In genomic region chr10:42119326-42119725, GRCm38 (mm10) we compare ENCODE assay signal across 17 mouse cellular contexts.
A peak's percentile ranks its signal among the peaks of the same experiment; 100 is the strongest.
DNase-seq lines count a peak whose midpoint lies in the region; ATAC-seq lines count a peak whose summit lies in the region.
"Had no signal": no experiment of that assay in that cellular context is flagged by ENCODE, and none has a peak within 500 bp of the region (broad histone marks: within the 10 kb centered on the region; RNA-seq: fewer than 3 reads in every experiment).

No protein-coding gene starts in this region.

- WGBS in heart, embryonic 12.5 days = 68% methylated on average over 12 of the region's 12 CpGs
- 86% methylated on average over 12 of the region's 12 CpGs for WGBS in limb, embryonic 10.5 days
- 83% methylated on average over 12 of the region's 12 CpGs for WGBS in hindbrain, embryonic 10.5 days

- no peaks in the 10 kb centered on the region for H3K36me3 ChIP-seq in heart, embryonic 12.5 days
- H3K36me3 ChIP-seq in limb, embryonic 10.5 days = no peaks in the 10 kb centered on the region
- no peaks in the 10 kb centered on the region for H3K36me3 ChIP-seq in hindbrain, embryonic 10.5 days

- H3K4me1 ChIP-seq in heart, embryonic 12.5 days (replicated peaks) = peaks cover 31% of the 10 kb centered on the region
- peaks cover 34% of the 10 kb centered on the region for H3K4me1 ChIP-seq in limb, embryonic 10.5 days
- peaks cover 11% of the 10 kb centered on the region for H3K4me1 ChIP-seq in hindbrain, embryonic 10.5 days (replicated peaks)

- H3K4me3 ChIP-seq in heart, embryonic 12.5 days = no peak overlapping the region
- no peak overlapping the region for H3K4me3 ChIP-seq in limb, embryonic 10.5 days
- H3K4me3 ChIP-seq in hindbrain, embryonic 10.5 days = no peak overlapping the region
- H3K4me3 ChIP-seq: myocyte had no signal

- H3K9me3 ChIP-seq in heart, embryonic 12.5 days (replicated peaks) = no peaks in the 10 kb centered on the region
- no peaks in the 10 kb centered on the region for H3K9me3 ChIP-seq in limb, embryonic 10.5 days (replicated peaks)
- no peaks in the 10 kb centered on the region for H3K9me3 ChIP-seq in hindbrain, embryonic 10.5 days

- ATAC-seq in heart, embryonic 12.5 days (ENCODE audit: insufficient number of reproducible peaks, low FRiP score) = no peak

- H3K27me3 ChIP-seq in heart, embryonic 12.5 days (replicated peaks) = no peaks in the 10 kb centered on the region
- no peaks in the 10 kb centered on the region for H3K27me3 ChIP-seq in limb, embryonic 10.5 days (ENCODE audit: low read depth, poor library complexity, severe bottlenecking)
- 0 out of 2 replicates have a peak, but pooled peaks cover 4% of the 10 kb centered on the region for H3K27me3 ChIP-seq in hindbrain, embryonic 10.5 days (ENCODE audit: insufficient read depth, poor library complexity, severe bottlenecking)

- peak overlapping the region; percentile 34; the same call in 1 of the 2 replicates for H3K27ac ChIP-seq in heart, embryonic 12.5 days (ENCODE audit: poor library complexity, severe bottlenecking)
- peak overlapping the region; percentile 53 for H3K27ac ChIP-seq in limb, embryonic 10.5 days
- no peak overlapping the region for H3K27ac ChIP-seq in hindbrain, embryonic 10.5 days
- H3K27ac ChIP-seq: liver, embryonic 14.5 days had no signal

- H3K4me2 ChIP-seq in heart, embryonic 12.5 days = no peak overlapping the region
- H3K4me2 ChIP-seq: heart, embryonic 11.5 days had no signal

- no peak overlapping the region for H3K9ac ChIP-seq in heart, embryonic 12.5 days
- H3K9ac ChIP-seq: liver, embryonic 14.5 days had no signal

- peak; percentile 64 for DNase-seq in cerebellum, adult 11-12 months
- no peak for DNase-seq in cerebellum, postnatal 4 days (ENCODE audit: low spot score in 2 of 2)
- no peak for DNase-seq in heart, adult 9 months (ENCODE audit: low spot score in 2 of 2)
- peak; percentile 72 for DNase-seq in cerebellum, adult 9-11 months
- DNase-seq in limb, embryonic 10.5 days (ENCODE audit: low spot score) = no peak
- no peak for DNase-seq in right cerebral cortex, adult 2 months (ENCODE audit: low spot score in 2 of 2)
- DNase-seq in hindbrain, embryonic 10.5 days (ENCODE audit: low spot score) = no peak
- DNase-seq: gastrocnemius, postnatal 25 days; kidney, adult 2 months; kidney, postnatal 36 days; midbrain, embryonic 14.5 days; spleen, adult 18-20 months; thymus, adult 18-20 months had no signal

Comparison
In these comparisons a context has a peak if more than half of its experiments do, and no peak if none do; other contexts are left out.
1. DNase-seq: peak in cerebellum, adult 11-12 months (single experiment) and cerebellum, adult 9-11 months (single experiment); none in cerebellum, postnatal 4 days (0 of 2), heart, adult 9 months (0 of 2), limb, embryonic 10.5 days (single experiment), right cerebral cortex, adult 2 months (0 of 2) and hindbrain, embryonic 10.5 days (single experiment).